Mouse (Mus musculus) layer of hippocampus, adult 8-10 months (tissue): ENCODE data around the gene Espl1. TPM values are rescaled to one million over a fixed set of nuclear protein-coding genes. Genes with fewer than 3 reads are reported as not detected.

Source experiments
- DNase-seq, 2 experiments: peaks; one replicate each; pipeline ENCODE4 v3.0.0; 2022; ENCODE audit warnings: low spot score in 2 of 2
- total RNA-seq, 4 experiments: library from RNA; stranded (reverse); gene quantifications; 2 replicates each; pipeline ENCODE4 v1.2.4; 2022

The Espl1 gene
- total RNA-seq, 4 experiments from 2014 or later = 0.67 to 2.4 (median 1.1) TPM

DNA sequence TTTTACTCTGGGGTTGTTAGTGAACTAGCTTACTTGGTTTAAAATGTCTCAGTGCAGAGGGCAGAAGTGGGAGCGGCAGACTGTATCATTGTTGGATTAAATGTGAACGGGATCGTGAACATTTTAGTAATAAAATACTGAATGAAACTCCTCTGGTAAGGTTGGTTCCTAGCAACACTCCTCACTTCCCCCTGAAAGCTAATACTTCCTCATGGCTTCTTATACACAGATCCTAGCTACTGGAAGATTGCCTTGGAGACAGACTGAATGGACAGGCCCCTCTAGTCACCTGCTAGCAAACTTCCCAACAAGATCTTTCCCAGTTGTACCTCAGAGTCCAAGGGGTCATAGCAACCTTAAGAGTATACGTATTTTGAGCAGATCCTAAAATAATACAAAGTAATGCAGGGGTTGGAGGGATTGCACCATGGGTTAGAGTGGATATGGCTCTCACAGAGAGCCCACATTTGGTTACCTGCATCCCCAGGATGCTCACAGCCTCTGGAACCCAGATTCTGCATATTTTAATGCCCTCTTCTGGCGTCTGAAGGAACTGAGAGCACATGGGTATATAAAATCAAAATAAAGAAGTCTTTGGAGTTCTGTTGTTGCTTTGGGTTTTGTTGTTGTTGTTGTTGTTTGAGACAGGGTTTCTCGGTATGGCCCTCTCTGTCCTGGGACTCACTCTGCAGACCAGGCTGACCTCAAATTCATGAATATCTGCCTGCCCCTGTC is 21.9 kb upstream of the Espl1 start:
- DNase-seq = no peak

DNA sequence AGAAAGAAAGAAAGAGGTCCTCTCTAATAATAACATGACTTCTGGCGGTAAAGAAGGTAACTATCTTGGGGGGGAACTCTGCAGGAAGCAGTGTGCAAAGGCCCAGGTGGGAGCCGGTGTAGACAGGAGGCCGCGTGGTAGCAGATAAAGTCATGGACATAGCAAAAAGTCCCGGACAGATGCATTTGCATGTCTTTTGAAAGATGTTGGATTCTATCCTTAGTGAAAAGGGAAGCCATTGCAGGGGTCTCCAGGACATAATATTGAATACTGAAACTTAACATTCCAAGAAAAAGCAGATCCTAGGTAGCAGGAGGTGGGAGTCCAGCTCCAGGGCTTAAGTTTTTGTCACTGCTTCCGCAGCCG is 17.4 kb upstream of the Espl1 start:
- DNase-seq = no peak

DNA sequence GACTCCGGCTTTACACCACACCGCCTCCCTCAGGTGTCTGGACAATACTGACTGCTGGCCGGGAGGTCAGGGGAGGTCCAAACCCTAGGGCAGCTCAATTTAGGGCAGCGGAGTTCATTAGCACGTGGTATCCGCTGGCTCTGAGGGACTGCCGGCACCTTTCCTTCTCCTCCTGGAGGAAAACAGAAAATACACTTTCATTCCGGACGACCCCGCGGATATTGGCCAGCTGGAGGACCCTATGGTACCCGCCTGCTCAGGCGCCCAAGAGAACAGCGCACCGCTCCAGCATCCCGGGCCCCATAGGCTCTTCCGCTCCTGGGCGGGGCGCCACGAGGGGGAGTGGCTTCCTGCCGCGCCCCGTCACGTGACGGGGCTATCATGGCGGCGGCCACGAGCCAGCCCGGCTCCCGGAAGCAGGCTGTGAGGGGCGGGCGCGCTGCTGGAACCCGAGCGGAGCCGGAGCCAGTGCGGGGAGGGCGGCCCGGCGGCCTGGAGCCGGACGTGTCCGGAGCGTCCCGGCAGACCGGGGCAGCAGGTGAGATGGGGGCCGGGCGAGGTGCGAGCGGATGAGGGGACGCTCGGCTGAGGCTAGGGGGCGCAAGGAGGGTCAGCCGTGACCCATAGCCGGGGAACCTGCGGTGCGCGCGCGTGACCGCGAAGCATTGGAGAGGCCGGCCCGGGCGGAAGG is 16.8 kb upstream of the Espl1 start, which contains the start of gene Mfsd5:
TSS of gene Mfsd5 (plus strand) at position 363 of the 691 bp plus-strand sequence.
- peak; percentile 66 to 79 for DNase-seq

DNA sequence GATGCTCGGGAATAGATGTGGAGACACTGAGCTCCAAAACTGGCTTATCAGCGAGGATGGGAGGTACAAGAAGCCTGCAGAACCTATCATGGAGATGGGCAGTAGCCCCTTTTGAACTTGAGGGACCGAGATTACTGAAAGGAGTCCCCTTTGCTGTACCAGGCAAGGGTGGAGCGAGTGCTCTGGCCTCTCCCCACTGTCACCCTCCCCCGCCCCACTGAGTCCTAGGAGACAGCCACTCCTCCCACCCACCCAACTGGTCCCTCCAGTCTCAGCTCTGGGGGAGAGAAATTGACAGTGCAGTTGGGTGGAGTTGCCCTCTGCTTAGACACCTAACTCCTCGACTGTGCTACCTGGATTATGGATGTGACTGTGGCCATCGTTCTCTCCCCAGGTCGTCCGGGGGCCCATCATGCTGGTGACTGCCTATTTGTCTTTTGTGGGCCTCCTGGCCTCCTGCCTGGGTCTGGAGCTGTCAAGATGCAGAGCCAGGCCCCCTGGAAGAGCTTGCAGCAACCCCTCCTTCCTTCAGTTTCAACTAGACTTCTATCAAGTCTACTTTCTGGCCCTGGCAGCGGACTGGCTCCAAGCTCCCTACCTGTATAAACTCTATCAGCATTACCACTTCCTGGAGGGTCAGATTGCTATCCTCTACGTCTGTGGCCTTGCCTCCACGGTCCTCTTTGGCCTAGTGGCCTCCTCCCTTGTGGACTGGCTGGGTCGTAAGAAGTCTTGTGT is 16.1 kb upstream of the Espl1 start:
- DNase-seq = no peak

DNA sequence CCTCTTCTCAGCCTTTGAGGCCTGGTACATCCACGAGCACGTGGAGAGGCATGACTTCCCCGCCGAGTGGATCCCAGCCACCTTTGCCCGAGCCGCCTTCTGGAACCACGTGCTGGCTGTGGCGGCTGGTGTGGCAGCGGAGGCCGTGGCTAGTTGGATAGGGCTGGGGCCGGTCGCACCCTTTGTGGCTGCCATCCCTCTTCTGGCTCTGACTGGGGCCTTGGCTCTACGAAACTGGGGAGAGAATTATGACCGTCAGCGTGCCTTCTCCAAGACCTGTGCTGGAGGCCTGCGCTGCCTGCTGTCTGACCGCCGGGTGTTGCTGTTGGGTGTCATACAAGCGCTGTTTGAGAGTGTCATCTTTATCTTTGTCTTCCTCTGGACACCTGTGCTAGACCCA is 15.4 kb upstream of the Espl1 start:
- DNase-seq = no peak

DNA sequence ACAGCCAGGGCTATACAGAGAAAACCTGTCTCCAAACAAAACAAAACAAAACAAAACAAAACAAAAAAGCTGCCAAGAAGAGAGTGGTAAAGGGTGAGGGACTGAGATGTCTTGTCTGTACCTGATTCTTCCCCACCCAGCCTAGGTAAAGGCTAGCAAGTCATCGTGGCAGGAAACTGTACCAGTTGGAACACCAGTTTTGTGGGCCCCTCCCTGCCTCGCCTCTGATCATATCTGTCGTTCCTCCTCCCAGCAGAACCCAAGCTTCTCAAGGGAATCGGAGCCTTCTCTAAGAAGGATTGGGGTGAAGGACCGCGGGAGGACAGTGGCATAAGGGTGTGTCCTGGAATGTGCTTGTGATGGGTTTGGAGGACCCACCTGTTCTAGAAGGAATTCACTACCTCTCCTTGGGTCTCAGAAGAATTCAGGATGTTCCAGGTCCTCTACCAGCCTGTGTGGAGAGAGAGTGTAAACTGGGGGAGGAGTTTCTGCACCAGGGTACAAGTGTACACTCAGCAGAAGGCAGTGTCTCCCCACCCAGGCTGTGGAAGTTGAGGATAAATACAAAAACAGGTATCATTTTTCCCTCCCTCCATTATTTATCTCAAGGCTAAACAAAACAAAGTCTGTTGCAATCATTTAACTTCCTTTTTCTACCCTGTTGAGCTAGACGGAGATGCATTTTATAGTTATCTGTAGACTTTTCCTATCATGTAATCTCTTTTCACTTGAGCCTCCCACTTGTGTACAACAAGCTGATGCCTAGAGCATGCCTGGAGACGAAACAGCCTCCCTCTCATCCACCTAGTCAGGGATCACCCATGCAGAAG is 13.4 kb upstream of the Espl1 start:
- DNase-seq = no peak

DNA sequence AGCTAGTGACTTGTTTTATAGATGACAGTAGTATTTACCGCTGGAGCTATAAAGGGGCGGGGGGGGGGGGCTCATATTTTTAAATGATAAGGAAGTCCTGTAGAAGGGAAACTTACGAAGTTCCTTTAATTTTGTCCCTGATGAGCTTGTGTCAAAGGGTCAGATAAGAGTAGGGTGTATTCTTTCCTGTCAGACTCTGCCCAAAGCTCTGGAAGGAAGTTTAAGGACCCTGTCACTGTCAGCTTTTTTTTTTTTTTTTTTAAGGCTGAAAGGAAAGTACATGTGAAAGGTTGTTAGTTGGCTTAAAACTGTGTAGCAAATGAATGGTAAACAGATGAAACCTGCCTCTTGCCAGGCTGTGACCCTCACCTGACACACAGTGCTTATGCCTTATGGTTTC is 12.4 kb upstream of the Espl1 start:
- no peak for DNase-seq

DNA sequence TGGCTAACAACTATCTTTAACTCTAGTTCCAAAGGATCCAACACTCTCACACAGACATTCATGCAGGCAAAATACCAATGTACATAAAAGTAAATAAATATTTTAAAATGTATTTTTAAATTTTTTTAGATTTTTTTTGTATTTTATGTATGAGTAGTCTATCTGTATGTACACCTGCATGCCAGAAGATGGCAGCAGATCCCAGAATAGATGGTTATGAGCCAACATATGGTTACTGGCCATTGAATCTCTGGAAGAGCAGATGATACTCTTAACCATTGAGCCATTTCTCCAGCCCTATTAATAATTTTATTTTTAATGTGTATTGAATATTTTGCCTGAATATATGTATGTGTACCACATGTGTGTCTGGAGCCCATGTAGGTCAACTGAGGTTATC is 8.7 kb upstream of the Espl1 start:
- DNase-seq = no peak

DNA sequence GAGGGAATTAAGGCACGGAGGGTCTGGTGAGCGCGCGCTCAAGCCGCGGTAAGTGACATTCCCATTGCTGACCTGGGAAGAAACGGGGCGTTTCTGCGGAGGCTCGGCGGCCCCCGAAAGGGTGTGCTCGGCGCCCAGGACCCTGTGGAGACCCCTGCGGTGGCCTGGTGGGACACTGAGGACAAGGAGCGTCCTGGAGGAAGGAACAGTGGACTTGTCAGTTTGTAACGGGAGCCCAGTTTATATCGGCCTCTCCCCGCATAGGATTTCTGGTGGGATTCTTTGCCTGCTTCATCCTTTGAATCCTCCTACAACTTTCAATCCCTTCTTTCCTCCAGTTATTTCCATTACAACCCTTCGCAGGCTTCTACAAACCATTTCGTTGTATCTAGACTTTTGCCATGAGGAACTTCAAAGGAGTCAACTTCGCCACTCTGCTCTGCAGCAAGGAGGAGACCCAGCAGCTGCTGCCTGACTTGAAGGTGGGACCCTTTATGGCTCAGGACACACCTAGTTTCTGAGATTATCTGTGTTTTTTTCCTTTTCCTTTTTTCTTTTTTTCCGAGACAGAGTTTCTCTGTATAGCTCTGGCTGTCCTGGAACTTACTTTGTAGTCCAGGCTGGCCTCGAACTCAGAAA is 421 bp downstream of the Espl1 start:
- DNase-seq = no peak

DNA sequence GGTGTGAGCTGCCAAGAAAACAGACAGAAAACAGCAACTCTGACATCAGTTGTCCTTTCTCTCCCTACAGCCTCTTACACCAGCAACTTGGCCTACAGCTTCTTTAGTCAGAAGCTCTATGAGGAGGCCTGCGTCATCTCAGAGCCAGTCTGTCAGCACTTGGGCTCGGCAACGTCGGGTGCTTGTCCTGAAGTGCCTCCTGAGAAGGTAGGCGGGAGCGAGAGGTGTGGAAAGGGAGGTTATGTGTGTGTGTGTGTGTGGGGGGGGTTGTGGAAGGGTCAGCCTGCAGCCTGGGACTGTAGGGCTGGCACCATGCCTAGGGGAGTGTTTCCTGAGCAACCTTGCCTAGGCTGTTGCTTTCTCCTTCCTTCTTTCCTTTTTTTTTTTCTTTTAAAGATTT is 6.5 kb downstream of the Espl1 start:
- DNase-seq = no peak

DNA sequence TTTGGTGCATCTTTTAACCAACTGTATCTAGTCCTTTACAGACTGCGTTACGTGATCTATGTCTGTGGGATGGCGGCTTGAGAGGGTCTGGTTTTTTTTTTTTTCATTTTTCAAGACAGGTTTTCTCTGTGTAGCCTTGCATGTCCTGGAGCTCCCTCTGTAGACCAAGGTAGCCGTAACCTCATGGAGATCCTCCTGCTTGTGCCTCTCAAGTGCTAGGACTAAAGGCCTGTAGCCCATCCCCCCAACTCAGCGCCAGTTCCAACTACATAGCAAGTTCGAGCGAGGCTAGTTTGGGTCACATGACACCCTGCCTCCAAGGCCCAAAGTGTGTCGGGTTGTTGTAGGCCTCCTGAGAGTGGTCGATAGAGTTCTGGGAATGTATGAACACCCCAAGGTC is 12.7 kb downstream of the Espl1 start:
- no peak for DNase-seq

DNA sequence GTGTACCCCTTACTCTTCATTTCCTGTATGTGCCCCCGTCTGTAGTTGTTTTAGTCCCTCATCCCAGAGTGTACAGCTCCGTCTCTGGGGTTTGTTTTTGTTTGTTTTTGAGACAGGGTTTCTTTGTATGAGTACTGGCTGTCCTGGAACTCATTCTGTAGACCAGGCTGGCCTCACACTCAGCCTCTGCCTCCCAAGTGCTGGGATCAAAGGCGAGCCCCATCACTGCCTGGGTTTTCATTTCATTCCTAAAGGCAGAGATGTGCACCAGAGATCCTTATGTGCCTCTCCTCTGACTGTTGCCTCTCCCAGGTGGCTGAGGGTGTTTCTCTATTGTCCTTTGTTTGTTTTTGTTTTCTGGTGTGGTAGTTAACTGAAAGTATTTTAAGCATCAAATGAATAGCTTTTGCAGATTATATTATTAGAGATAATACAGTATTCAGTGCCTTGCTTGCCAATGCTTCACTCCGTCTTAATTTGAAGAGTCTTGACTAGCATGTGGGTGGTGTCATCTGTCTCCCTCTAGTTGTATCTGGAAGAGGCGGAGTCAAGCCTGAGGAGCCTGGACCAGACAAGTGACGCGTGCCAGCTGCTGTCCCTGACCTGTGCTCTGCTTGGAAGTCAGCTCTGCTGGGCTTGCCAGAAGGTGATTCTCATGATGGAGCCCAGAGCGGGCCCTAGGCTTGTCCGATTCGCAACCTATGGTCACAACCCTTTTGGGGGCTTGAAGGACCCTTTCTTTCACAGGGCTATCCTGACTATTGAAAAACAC is 14.2 kb downstream of the Espl1 start:
- DNase-seq = no peak

DNA sequence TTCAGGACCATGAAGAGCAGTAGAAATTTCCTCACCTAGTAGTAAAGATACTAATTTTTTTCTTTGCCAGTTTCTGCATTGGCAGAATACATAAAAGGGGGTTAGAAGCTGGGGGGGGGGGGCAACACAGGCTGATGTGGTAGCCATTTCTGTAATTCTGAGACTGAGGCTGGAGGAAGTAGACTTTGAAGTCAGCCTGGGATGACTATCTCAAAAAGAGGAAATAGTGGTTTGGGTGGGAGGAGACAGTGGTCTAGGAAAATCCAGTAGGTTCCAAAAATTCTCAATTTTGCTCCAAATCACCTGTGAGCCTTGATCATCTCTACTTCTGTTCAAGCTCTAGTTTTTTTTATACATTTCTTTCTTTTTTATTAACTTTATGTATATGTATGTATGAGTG is 15.4 kb downstream of the Espl1 start:
- DNase-seq = no peak

DNA sequence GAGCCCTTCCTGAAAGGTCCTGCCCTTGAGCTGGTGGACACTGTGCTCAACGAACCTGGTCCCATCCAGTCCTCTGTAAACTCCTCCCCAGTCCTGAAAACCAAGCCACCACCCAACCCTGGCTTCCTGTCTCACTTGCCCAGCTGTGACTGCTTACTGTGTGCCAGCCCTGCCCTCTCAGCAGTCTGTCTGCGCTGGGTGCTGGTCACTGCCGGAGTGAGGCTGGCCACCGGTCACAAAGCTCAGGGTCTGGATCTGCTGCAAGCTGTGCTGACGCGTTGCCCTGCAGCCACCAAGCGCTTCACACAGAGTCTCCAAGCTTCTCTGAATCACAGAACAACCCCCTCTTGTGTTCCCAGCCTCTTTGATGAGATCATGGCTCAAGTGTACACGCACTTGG is 19.2 kb downstream of the Espl1 start:
- DNase-seq = no peak

DNA sequence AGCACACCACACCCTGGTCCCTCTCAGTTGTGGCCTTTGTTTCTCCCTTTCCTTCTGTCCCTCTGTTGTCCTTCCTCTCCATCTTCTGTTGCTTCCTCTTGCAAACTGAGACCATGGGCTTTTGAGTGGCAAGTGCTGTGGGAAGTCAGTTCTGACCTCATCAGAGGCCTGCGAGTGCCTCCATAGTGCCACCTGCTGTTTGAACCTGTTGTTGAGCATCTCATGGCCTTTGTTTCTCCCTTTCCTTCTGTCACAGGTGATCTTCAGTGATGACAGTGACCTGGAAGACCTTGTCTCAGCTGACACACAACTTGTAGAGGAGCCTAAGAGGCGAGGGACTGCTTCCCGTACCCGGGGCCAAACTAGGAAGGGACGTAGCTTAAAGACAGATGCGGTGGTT is 20.2 kb downstream of the Espl1 start:
- DNase-seq = peak in 1 of 2 experiments; percentile 67

DNA sequence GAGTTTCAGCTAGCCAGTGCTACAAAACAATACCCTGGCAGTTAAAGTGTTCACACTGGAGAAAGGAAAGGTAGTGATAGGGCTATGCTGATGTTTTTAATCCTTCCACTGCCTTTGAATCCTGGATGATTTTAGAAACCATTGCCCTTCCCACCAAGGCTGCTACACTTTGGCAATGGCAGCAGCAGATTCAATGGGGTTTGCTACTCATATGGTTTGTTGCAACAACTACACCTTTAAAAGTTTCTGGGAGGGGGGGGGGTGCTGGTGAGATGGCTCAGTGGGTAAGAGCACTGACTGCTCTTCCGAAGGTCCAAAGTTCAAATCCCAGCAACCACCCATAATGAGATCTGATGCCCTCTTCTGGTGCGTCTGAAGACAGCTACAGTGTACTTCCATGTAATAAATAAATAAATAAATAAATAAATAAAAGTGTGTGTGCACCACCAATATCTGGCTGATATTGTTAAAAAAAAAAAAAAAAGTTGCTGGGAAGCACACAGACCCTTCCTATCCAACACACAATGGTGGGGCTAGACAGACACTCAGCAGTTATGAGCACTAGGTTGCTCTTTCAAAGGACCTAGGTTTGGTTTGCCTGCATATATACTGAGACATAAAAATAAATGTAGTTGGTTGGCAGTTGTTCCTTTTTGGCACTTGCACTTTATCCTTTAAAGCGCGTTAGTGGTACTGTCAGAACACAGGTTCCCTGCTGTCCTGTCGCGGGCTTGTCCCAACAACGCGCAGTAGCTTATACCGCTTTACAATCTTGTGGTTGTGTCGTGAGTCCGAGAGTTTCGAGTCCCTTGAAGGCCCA is 28.8 kb downstream of the Espl1 start:
- DNase-seq = no peak

DNA sequence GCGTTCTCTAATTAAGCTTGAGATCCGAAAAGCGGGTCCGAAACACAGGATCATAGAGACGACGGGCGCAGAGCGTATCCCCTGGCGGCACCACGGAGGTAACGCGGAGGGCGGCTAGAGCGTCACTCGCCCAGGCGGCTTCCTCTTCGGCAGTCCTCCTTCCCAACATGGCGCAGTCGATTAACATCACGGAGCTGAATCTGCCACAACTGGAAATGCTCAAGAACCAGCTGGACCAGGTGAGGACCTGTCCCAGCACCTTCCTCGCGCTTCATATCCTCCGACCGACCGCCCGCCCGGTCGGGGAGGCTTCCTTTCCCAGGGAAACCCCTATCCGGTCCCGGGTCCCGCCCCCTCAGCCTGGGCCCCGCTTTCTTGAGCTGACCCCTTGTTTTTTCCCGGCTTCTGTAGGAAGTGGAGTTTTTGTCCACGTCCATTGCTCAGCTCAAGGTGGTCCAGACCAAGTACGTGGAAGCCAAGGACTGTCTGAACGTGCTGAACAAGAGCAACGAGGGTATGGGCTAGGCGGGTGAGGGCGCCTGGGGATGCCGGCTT is 30.0 kb downstream of the Espl1 start, which contains the start of gene Pfdn5:
TSS of gene Pfdn5 (plus strand) at position 95 of the 555 bp plus-strand sequence.
- peak; percentile 70 to 86 for DNase-seq

DNA sequence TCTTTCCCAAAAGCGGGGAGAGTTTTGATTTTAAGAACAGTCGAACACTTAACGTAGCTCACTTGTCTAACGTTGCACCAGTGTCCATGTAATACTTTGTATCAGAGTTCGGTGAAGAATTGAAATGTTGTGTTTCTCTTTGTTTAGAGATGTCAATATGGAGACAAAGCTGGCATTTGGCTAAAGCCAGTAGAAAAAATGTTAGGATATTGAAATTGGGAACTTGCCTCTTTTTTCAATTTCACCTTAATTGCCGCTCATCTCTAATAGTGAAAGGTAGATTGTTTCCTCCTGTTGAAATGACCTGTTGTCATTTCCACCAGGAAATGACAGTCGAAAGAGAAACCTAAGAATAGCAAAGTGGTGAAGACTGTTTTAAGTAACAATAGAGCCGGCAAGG is 30.8 kb downstream of the Espl1 start:
- DNase-seq = no peak

DNA sequence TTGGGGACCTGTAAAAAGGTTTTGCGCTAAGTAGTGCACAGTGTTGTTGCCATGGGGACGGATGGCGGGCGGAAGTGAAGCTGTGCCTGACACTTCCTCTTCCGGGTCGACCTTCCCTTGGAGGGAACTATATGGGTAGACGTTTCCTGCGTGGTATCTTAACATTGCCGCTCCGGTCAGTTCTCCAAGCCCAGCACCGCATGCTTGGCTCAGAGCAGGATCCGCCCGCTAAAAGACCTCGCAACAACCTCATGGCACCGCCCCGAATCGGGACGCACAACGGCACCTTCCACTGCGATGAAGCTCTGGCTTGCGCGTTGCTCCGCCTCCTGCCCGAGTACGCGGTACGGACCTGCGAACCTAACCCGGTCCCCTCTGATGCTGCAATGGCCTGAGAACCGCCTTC is 35.5 kb downstream of the Espl1 start, which contains the start of gene Myg1:
TSS of gene Myg1 (plus strand) at position 100 of the 406 bp plus-strand sequence.
- peak; percentile 77 to 85 for DNase-seq
